Mouse (Mus musculus) ES-CJ7 (cell line): ENCODE results near the gene Rrbp1.

Source experiments
- DNase-seq: peaks from one replicate; pipeline ENCODE4 v3.0.0; 2011; ENCODE audit warnings: low read depth, low spot score

Rrbp1 gene

GRCm38 (mm10) chr2:144011080-144011551 is at the start of gene Rrbp1:
Gene Rrbp1, minus strand, starts transcription at chr2:144011263.
- DNase-seq = peak; percentile 97

GRCm38 (mm10) chr2:144057735-144058134 is 46.7 kb upstream of the Rrbp1 start:
- DNase-seq = no peak

- DNase-seq = no peak
Measured at GRCm38 (mm10) chr2:144052410-144053065, 41.5 kb upstream of the Rrbp1 start.

- no peak for DNase-seq
Measured at GRCm38 (mm10) chr2:144050861-144051260, 39.8 kb upstream of the Rrbp1 start.

- DNase-seq = no peak
Measured at GRCm38 (mm10) chr2:144050146-144050680, 39.1 kb upstream of the Rrbp1 start.

GRCm38 (mm10) chr2:144046916-144047315 is 35.9 kb upstream of the Rrbp1 start:
- no peak for DNase-seq

GRCm38 (mm10) chr2:144045756-144046560 is 34.9 kb upstream of the Rrbp1 start:
- DNase-seq = no peak

- no peak for DNase-seq
Measured at GRCm38 (mm10) chr2:144044726-144045125, 33.7 kb upstream of the Rrbp1 start.

GRCm38 (mm10) chr2:144032664-144033063 is 21.6 kb upstream of the Rrbp1 start, which contains the start of gene Banf2:
Gene Banf2, plus strand, starts transcription at chr2:144033059.
- DNase-seq = no peak

- DNase-seq = no peak
Measured at GRCm38 (mm10) chr2:144030791-144031190, 19.7 kb upstream of the Rrbp1 start.

- DNase-seq = no peak
Measured at GRCm38 (mm10) chr2:144026456-144026855, 15.4 kb upstream of the Rrbp1 start.

GRCm38 (mm10) chr2:144025361-144025760 is 14.3 kb upstream of the Rrbp1 start:
- no peak for DNase-seq

- no peak for DNase-seq
Measured at GRCm38 (mm10) chr2:144022441-144022840, 11.4 kb upstream of the Rrbp1 start.

GRCm38 (mm10) chr2:144019971-144020370 is 8.9 kb upstream of the Rrbp1 start:
- no peak for DNase-seq

GRCm38 (mm10) chr2:144015861-144016260 is 4.8 kb upstream of the Rrbp1 start:
- no peak for DNase-seq

GRCm38 (mm10) chr2:144014481-144014880 is 3.4 kb upstream of the Rrbp1 start:
- DNase-seq = no peak

- DNase-seq = no peak
Measured at GRCm38 (mm10) chr2:144014051-144014450, 3.0 kb upstream of the Rrbp1 start.

GRCm38 (mm10) chr2:144010282-144011044 is 600 bp downstream of the Rrbp1 start:
- peak; percentile 63 for DNase-seq

- peak; percentile 12 for DNase-seq
Measured at GRCm38 (mm10) chr2:144009551-144010281, 1.3 kb downstream of the Rrbp1 start.

GRCm38 (mm10) chr2:144009081-144009480 is 2.0 kb downstream of the Rrbp1 start:
- DNase-seq = no peak

- no peak for DNase-seq
Measured at GRCm38 (mm10) chr2:144007211-144007610, 3.9 kb downstream of the Rrbp1 start.
